Mouse (Mus musculus) heart, postnatal 10 days (tissue): ENCODE results near the gene Slc5a10. TPM values are rescaled to one million over a fixed set of nuclear protein-coding genes. Genes with fewer than 3 reads are reported as not detected.
A peak's percentile ranks its signal among the peaks of the same experiment; 100 is the strongest.
"Not testable (repeated sequence)": the region's sequence is repeated elsewhere in the genome, so short reads cannot be mapped to it uniquely, and the experiment has no call there.

ENCODE experiments used
- DNase-seq, 2 experiments: peaks; one replicate each; pipeline ENCODE4 v3.0.0; 2021
- intact Hi-C: fragments of 180-260 bp; cut with DNase I; formaldehyde crosslinking; loops from one replicate; pipeline ENCODE4 v1.15.1; 2025
- total RNA-seq, 2 experiments: library from RNA; stranded (reverse); gene quantifications; 2 replicates each; pipeline ENCODE4 v1.2.3; 2021

The Slc5a10 gene
- total RNA-seq, 2 experiments from 2014 or later: not detected

DNA sequence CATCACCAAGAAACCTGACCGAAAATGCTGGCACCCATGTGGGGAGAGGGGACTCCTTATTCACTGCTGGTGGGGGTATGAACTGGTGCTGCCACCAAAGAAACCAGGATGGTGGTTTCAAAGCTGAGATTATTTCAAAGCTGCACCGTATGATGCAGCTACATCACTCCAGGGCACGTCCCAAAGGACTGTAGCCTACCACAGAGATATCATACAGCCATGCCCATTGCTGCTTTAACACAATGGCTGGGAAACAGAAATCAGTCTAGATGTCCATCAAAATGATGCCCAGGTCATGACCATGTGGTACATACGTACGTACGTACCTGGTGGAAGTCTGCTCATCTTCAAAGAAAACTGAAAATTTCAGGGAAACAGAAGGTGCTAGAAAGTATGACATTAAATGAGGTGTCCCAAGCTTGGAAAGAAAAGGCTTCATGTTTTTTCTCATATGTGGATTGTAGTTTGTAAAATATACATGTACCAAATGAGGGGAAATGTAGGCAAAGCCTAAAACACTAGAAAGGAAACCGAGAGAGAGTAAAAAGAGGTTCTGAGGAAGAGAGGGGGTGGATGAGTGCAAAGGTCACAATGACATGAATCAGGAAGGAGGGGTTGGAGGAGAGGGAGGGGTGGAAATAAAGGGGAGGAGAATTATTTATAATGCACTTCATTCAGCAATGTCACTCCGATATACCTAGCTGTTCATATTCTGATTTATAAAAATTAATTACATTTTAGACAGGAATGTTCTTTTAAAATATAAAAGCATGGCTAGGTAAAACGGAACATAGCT lies 70.0 kb downstream of the Slc5a10 start:
- intact Hi-C loops: no loop called here
- DNase-seq: no peak

DNA sequence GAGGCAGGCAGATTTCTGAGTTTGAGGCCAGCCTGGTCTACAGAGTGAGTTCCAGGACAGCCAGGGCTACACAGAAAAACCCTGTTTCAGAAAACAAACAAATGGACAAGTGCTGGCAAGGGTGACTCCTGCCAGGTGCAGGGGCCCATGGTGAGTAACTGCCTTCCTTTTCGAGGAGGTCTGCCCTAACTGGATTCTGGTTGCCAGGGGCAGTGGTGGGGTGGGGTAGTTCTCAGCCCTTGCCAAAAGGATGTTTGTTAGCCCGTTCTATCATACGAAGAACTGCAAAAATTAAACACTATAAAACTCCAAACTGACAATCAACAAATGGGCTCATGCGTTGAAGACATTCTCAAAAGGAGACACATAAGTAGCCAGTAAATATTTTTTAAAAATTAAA lies 71.0 kb downstream of the Slc5a10 start:
- no peak for DNase-seq
- intact Hi-C loops: no loop called here

DNA sequence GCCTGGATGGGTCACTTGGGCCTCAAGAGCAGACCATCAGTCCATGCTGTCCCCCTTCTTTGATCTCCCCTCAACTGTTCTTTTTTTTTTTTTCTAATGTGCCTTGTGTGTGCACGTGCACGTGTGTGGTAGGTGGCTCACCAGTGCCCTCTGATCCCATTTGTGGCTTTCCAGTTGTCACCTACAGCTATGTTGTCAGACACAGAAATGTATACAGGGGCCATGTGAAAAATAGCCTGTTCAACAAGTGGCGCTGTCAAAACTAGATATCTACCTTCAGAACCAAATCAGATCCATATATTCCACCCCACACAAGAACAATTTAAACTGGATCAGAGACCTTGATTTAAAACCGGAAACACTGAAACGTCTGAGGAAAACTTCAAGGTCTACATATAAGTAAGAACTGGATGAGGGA lies 71.5 kb downstream of the Slc5a10 start:
- intact Hi-C loops: no loop called here

DNA sequence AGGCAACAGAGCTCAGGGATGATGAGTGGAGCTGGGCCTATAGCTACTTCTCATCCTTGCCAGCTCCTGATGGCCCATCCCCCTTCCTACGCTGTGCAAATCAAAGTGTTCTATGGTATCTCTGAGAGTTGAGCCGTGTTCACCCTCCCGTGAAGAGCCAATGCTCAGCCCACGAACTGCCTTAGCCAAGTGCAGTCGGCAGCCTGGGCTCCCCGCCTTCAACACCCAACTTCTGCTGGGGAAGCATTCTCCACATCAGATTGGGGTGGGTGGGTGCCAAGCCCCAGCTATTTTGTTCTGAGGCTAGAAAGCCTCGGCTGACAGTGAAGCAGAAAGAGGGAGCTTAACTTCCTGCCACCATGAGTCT lies 71.9 kb downstream of the Slc5a10 start:
- intact Hi-C loops: no loop called here

More for the DNA sequence above, 71.5 kb downstream of the Slc5a10 start:
- DNase-seq: no peak

DNA sequence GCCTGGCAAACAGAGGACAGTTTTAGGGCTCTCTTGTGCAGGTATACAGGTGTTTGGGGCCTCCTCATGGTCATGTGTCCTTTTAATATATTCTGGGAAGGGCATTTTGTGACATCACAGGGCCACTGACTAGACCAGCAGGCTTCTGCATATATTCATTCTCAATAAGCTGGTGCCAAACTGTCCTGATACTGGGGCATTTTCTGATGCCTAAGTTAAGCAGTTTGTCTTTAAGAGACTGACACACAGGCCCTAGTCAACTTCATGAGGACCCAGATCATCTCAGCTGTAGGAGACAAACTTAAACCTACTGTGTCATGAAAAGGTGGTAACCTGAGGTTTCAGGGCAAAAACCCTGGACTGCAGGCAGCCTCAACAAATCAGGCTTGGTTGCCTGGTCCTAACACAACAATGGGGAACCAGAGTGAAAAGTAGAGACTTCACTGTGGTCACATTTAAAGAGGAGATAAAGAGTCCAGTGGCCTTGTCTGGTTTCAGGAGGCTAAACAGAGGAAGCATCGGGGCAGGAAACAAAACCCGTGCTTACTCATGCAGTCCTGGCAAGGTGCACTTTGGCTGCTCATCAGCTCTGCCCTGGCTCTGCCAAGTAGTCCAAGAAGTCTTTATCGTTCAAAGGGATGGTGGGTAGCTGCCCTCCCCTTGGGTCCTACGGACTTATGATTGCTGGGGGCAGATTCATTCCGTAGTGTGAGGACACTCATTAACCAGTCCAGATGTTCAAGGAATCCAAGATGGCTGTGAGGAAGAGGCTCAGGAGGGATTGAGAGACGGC lies 72.5 kb downstream of the Slc5a10 start:
- intact Hi-C loops: no loop called here
- peak in 1 of 2 experiments; percentile 29 for DNase-seq

More for the DNA sequence above, 71.9 kb downstream of the Slc5a10 start:
- DNase-seq: no peak

DNA sequence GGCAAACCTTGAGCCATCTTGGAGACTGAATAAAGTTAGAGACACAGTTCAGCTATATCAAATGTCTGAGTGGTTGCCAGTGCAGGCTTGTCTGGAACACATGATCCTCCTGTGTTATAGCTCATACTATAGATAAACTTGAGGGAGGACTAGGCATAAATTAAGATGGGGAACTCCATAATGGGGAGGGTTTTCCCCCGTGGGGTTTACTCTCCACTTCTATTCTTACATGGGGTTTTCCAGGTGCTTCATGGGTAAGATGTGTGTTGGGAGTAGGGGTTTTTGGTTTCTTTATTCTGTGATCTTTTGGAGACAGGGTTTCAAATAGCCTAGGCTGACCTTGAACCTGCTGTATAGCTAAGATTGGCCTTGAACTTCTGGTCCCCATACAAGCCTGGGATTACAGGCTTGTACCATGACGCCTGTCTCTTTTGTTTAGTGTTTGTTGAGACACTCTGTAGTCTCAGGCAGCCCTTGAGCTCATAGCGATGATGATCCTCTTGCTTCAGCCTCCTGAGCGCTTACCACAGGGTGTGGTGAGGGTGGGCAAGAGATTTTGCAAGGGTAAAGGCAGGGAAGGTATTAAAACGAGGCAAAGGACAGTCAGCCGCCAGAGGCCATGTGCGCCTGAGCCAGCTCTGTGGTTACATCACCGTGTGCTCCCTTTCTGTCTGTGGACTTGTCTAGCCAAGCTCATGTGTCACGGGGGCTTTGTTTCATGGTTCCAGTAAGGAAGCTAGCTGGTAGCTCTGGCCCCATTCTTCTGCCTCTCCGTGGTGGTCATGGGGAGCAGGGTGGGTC lies 73.3 kb downstream of the Slc5a10 start:
- DNase-seq: no peak
- intact Hi-C loops: no loop called here

DNA sequence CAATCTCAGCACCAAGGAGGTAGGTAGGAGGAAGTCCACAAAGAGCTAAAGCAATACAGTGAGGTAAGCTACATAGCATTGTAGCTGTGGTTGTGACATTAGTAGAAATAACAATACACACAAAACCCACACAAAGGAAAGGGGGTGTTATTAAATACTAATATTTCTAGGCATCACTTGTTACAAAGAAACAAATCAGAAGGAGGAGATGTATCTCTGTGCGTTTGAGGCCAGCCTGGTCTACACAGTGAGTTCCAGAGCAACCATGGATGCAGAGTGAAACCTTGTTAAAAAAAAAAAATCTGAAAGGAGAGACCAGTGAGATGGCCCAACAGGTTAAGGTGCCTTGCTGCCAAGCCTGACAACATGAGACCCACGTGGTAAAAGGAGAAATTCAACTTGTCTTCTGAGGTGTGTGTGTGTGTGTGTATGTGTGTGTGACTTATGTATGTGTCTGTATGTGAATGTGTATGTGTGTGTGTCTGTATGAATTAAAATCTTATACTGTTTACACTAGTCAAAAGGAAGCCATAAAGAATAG lies 74.1 kb downstream of the Slc5a10 start:
- intact Hi-C loops: no loop called here
- DNase-seq: no peak

DNA sequence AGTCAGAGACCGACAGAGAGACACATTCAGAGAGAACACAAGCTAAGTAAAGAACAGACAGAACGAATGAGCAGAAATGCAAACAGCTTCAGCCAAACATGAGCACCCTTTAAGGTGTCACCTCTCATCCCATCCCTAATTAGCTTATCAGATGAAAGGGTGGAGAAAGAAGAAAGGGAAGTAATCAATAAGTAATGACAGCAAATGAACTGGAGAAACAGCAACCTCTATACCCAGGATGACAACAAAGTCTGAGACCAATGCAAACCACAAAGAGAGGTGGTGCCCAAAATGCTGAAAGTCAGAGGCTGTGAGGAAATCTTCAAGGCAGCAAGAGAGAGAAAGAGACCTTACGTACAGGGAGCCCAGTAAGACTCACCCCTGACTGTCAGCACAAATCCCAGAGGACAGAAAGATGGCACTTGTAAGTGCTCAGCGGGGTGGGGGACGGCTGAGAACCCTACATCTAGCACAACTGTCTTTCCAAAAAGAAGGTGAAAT lies 75.2 kb downstream of the Slc5a10 start:
- no peak for DNase-seq
- intact Hi-C loops: no loop called here

DNA sequence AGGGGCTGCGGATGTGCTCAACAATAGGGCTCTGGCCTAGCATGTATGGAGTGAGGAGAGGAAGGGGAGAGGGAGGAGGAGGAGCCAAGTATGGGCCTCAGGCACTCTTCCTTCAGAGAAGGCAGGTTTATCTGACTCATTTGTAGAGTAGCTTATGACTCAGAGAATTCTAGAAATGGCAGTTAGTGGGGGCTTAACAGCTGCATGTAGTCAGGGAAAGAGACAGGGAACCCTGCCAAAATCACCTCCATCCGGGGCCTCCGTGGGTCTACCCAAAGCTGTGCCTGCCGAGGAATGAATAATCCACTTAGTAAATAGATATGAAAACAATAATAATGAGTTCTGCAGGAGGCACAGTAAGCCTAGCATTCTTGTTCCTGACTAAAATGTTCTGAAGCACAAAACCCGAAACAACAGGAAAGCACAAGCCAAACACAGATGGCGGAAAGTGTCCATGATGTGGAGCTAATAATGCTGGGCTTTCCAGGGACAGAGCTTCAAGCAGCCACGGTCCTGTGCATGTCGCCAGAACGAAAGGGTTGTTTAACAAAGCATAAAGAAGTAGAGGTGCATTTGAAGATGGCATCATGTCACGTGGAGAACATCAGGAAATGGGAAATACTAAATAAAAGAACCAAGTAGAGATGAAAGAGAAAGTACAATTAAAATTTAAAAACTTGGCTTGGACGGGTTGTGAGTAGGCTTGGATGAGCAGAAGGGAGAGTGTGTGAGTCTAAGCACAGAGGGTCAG lies 75.9 kb downstream of the Slc5a10 start:
- intact Hi-C loops: no loop called here
- DNase-seq: peak; percentile 33 to 59

DNA sequence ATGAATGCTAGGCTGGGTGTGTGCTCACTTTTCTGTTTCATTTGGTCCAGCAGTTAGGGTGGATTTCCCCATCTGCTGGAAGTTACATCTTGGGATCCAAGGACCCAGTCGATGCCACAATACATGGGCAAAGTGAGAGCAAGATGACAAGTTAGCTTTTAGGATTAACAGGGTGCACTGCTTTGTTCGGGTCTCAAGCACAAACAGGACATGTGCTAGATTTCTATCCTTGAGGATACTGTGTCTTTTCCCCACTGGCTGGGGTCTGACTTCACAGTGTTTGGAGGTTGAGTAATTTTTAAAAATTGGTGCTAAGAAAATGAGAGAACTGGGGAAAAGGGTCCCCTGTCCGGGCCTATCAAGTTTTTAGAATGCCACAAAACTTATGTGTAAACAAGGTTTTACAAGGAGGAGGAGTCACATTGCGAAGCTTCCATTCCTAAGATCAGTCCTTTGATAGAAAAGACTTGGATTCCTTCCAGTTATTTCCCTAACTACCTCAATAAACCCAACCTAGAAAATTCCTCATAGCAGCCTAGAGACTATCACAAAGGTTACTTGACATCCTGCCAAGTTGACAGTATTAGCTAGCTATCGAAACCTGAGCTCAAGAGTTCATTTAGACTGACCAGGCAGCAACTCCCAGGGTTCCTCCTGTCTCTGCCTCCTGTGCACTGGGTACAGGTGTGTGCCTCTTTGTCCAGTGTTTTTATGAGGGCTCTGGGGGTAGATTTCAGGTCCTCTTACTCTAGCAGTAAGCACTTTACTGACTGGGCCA lies 77.3 kb downstream of the Slc5a10 start:
- no peak for DNase-seq
- intact Hi-C loops: no loop called here

DNA sequence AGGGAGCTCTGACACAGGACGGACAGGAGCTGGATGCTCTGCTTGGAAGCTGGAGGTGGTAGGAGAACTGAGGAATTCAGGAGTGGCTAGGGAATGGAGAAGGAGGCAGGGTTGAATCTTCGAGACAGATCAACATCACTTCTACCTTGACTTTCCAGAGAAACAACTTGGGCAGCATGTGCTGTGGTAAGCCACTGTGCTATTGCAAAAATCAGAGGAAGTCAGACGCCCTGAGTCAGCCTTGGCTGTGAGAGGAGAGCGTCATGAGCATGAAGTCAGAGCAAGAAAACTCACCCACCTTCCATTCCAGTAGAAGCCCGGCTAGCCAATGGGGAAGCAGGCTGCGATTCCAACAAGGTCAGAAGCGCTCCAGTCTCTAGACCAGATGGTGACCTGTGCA lies 78.5 kb downstream of the Slc5a10 start:
- intact Hi-C loops: no loop called here
- DNase-seq: no peak

DNA sequence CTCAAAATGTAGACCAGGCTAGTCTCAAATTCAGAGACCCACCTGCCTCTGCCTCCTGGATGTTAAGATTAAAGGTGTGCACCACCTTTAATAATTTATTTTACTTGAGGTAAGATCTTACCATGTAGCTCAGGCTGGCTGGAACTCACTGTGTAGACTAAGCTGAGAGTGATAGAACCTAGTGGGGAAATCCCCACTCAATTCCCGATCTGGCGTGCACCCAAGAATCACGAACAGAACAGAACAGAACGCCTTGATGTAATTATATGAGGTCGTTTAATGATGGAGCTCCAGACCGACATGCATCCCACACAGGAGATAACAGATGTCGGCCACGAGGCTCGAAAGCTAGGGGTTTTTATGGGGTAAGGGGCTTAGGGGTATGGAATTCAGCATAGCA lies 80.0 kb downstream of the Slc5a10 start:
- intact Hi-C loops, DNase-seq: not testable (repeated sequence)

DNA sequence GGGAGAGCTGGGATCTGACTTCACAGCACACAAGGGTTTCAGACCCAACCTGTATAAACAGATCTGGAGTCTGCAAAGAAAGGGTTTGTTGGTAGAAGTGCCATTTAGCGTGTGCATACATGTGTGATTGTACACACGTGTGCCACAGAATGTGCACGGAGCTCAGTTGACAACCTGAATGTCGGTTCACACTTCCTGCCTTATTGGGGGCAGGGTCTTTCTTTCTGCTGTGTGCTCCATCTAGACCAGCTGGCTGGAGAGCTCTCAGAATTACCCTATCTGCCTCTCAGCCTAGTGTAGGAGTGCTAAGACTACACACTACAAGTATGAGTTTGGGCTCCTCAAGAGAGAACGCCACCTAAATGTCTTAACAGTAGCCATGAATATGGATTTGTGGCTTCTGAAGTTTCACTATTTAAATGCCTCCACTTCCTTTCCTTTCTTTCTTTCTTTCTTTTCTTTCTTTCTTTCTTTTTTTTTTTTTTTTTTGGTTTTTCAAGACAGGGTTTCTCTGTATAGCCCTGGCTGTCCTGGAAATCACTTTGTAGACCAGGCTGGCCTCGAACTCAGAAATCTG lies 80.9 kb downstream of the Slc5a10 start:
- intact Hi-C loops: no loop called here
- no peak for DNase-seq

DNA sequence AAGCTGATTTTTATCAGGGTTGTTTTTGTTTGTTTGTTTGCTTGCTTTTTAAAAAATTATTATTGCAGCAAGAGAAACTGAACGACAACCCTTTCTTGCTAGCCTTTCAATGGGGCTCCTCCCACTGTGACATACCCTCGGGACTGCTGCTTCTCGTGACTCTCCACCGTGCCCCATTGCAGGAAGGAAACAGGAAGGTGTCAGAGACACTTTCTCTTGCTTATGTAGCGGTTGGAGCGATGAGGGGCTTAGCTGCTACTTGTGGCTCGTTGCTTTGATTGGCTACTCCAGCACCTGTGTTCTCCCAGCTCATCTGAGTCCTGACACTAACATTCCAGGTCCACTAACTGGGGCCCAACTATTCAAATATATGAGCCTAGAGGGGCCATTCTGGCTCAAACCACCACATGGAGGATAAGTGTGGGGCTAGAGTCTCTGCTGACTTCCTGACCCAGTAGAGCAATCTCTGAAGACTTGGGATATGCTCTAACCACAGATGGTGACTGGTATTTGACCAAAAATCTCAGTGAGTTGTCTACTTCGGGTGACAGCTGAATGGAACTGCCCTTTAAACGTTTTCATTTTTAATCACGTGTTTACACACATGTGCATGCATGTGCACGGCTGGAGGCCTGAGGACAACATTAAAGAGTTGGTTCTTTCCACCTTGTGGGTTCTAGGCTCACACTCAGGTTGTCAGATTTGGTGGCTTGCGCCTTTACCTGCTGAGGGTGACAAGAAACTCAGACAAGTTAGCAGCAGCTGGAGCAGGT lies 81.7 kb downstream of the Slc5a10 start:
- intact Hi-C loops: no loop called here
- DNase-seq: no peak

DNA sequence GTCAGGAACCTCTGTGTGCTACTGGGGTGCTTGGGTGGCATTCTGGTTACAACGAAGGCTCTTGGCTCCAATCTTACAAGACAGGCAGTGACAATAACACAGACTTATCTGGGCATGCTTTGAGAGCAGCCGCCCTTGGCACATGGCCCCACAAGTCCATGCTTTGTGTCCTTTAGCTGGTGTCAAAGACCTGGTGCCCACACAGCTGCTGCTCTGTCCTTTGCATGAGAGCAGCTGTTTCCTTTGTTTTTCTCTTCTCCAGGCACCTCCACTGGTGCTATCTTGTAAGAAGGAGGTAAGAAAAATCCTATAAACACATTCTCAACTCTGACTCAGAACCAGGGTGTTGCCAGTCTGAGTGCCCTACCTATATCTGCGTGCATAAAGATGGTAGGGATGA lies 82.8 kb downstream of the Slc5a10 start:
- no peak for DNase-seq
- intact Hi-C loops: no loop called here

DNA sequence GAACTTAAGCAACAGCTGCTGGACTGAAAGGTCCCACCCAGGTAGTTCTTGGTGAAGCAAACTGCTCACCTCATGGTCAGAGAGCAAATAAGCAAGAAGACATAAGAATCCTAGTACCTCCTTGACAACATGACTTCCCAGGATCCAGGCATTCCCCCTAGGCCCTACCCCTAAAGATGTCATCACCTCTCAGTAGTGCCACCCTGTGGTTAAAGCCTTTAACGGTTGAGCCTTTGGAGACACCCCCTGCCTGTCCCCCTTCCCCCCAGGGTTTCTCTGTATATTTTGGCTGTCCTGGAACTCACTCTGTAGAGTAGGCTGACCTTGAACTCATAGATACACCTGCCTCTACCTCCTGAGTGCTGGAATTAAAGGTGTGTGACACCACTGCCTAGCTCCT lies 83.2 kb downstream of the Slc5a10 start:
- intact Hi-C loops: no loop called here
- no peak for DNase-seq

DNA sequence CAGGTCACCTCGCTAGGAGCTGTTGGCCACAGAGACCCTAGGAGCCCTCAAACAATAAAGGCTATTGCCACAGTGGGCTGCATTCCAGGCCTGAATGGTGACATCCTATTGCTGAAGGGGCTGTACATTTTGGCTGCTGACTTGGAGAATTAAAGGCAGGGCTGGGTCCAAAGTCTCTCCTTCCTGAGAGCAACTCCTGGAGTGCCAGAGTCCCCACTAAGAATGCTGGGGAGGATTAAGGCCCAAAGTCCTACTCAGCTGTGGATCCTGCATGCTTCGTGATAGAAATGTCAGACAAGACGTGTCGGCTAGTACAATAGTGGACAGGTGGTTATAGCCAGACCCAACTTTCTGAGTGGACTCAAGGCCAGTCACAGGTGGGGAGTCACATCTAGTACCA lies 84.3 kb downstream of the Slc5a10 start:
- intact Hi-C loops, DNase-seq: not testable (repeated sequence)

DNA sequence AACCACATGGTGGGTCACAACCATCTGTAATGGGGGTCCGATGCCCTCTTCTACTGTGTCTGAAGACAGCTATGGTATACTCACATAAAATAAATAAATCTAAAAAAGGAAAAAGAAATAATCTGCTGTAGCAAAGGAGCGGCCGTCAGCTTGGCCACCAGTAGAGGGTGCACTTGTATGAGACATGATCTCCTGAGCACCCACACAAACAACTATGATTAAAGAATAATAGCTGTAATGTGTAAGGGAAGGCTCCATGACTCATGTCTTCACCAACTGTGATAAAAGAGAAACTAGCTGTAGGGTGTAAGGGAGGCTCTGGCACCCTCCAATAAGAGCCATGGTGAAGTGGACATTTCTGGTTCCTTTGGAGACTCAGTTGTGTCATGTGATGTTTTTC lies 91.0 kb downstream of the Slc5a10 start:
- intact Hi-C loops: loop anchor here (2.0 kb wide), 1 partner anchor 85 kb away; no protein-coding TSS in a partner anchor

More for the DNA sequence above, 91.0 kb downstream of the Slc5a10 start:
- no peak for DNase-seq
